Mouse (Mus musculus) neutrophil, adult 83 days (primary cell): Measurements from ENCODE around the gene Gipc1. TPM values are rescaled to one million over a fixed set of nuclear protein-coding genes. Genes with fewer than 3 reads are reported as not detected.

ENCODE experiments used
- total RNA-seq, 2 experiments: library from RNA; stranded (reverse); gene quantifications; one replicate each; pipeline ENCODE4 v1.2.4; 2023

Gene Gipc1
- 10 to 100 TPM; 27.2 to 28.1 TPM for total RNA-seq

GRCm38 (mm10) chr8:83652030-83652743 lies at the start of gene Gipc1:
TSS of gene Gipc1 (plus strand) at chr8:83652677.

DNA sequence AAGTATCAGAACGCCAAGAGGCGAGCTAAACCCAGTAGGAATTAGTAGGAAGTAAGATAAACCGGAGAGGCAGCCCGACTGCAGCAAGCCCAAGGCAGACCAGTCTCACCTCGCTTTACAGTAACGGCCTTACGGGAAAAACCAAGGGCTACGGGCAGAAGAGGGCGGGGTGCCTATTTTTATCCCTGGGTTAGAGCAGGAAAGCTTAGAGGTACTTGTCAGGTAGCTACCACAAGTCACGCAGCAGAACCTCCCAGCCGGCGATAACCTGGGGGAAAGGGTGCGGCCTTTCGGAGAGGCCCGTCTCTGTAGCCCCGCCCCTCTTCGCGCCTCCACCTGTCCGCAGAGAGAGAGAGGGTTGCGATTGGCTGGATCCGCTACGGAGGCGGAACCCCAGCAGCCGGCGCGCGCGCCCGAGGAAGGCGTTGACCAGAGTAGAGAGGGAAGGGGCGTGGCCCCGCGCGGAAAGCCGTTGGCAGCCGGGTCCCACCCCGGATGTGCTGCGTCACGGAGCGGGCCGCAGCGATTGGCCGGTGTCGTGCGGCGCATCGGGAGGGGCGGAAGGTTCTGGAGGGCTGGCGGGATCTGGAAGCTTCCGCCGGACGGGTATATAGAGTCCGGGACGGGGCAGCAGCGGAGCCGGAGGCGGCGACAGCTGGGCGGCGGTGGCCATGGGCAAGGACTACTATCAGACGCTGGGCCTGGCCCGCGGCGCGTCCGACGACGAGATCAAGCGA lies 44.6 kb upstream of the Gipc1 start, which contains the start of the genes Tecr and Dnajb1:
Tecr (minus strand) TSS at position 311 of the 737 bp plus-strand sequence.
Dnajb1 (plus strand) TSS at position 533 of the 737 bp plus-strand sequence.

GRCm38 (mm10) chr8:83665969-83666865 lies 13.7 kb downstream of the Gipc1 start, which contains the start of gene Ptger1:
TSS of gene Ptger1 (plus strand) at chr8:83666678.

GRCm38 (mm10) chr8:83698661-83699453 lies 46.4 kb downstream of the Gipc1 start, which contains the start of gene Pkn1:
TSS of gene Pkn1 (minus strand) at chr8:83699179.

Other genes with a start within 250 kb of the Gipc1 start
- 10 to 100 TPM; 17.3 to 19.0 TPM for gene Scoc, start 194.3 kb upstream of the Gipc1 start, total RNA-seq
- gene Olfr370, start 116.9 kb upstream of the Gipc1 start, total RNA-seq = not detected
- 100 to 1,000 TPM; 128 to 142 TPM for gene Ndufb7, start 86.0 kb upstream of the Gipc1 start, total RNA-seq
- gene Tecr, start 44.7 kb upstream of the Gipc1 start, total RNA-seq = 100 to 1,000 TPM; 363 to 401 TPM
- 100 to 1,000 TPM in 1 of 2 experiments, 10 to 100 TPM in 1; 91.7 to 122 TPM for gene Dnajb1, start 44.5 kb upstream of the Gipc1 start, total RNA-seq
- under 1 TPM; 0.20 to 0.37 TPM for gene Ptger1, start 14.0 kb downstream of the Gipc1 start, total RNA-seq
- 100 to 1,000 TPM; 248 to 275 TPM for gene Pkn1, start 46.5 kb downstream of the Gipc1 start, total RNA-seq
- gene Ddx39, start 62.5 kb downstream of the Gipc1 start, total RNA-seq = 10 to 100 TPM; 47.8 to 60.4 TPM
- 100 to 1,000 TPM; 501 to 540 TPM for gene Adgre5, start 88.6 kb downstream of the Gipc1 start, total RNA-seq
- 1 to 10 TPM; 3.1 to 4.0 TPM for gene Adgrl1, start 247.4 kb downstream of the Gipc1 start, total RNA-seq